Mouse (Mus musculus) lung, embryonic 14.5 days (tissue): ENCODE results near the gene Pyy. TPM values are rescaled to one million over a fixed set of nuclear protein-coding genes. Genes with fewer than 3 reads are reported as not detected.
A peak's percentile ranks its signal among the peaks of the same experiment; 100 is the strongest.

Experiments
- ATAC-seq: fragments of 200-750 bp; cut with Nextera tagmentation; 2 replicates; pipeline ENCODE4 v1.8.0; 2017; ENCODE audit warnings: mild to moderate bottlenecking, moderate TSS enrichment, moderate library complexity; ENCODE audit not compliant: insufficient read depth
- DNase-seq: peaks from one replicate; pipeline ENCODE4 v3.0.0-alpha.2; 2015
- H3K27ac ChIP-seq: fragments of 300-500 bp; sonication (generic); 2 replicates; pipeline ENCODE4 v1.5.1; 2014; ENCODE audit warnings: low read depth, mild to moderate bottlenecking, moderate library complexity
- H3K27me3 ChIP-seq: fragments of 300-500 bp; sonication (generic); 2 replicates; pipeline ENCODE4 v1.6.1; 2014; ENCODE audit warnings: low read length, control low read depth; ENCODE audit not compliant: insufficient read depth
- H3K36me3 ChIP-seq: fragments of 300-500 bp; sonication (generic); 2 replicates; pipeline ENCODE4 v1.6.1; 2014; ENCODE audit warnings: control low read depth; ENCODE audit not compliant: insufficient read depth
- H3K4me1 ChIP-seq: fragments of 300-500 bp; sonication (generic); 2 replicates; pipeline ENCODE4 v1.6.1; 2014; ENCODE audit warnings: antibody characterized with exemption, control low read depth; ENCODE audit not compliant: insufficient read depth
- H3K4me2 ChIP-seq: fragments of 300-500 bp; sonication (generic); 2 replicates; pipeline ENCODE4 v1.6.1; 2014; ENCODE audit warnings: mild to moderate bottlenecking
- H3K4me3 ChIP-seq: fragments of 300-500 bp; sonication (generic); 2 replicates; pipeline ENCODE4 v1.5.1; 2014; ENCODE audit warnings: low read depth, low read length
- H3K9ac ChIP-seq: fragments of 300-500 bp; sonication (generic); 2 replicates; pipeline ENCODE4 v1.6.1; 2014
- H3K9me3 ChIP-seq: fragments of 300-500 bp; sonication (generic); 2 replicates; pipeline ENCODE4 v1.6.1; 2016; ENCODE audit warnings: low read depth, low read length, control low read depth
- CTCF ChIP-seq: IDR thresholded peaks from 2 replicates; pipeline ENCODE4 v1.5.1; 2016; ENCODE audit warnings: antibody characterized with exemption, low read depth
- WGBS: fragments of 180-500 bp; shearing (Covaris S2); extraction: QIAGEN DNeasy Blood & Tissue Kit; methylation state at CpG from one replicate; pipeline ENCODE4 v1.1.7; 2014; 5-methylcytosine and 5-hydroxymethylcytosine counted together
- polyA plus RNA-seq: library from polyadenylated mRNA; unstranded; fragments of >200 nt; fragmentation: Nextera tagmentation; extraction: Ambion mirVana; gene quantifications from 2 replicates; pipeline ENCODE4 v1.2.1, GENCODE M21; 2014

Gene Pyy
- polyA plus RNA-seq, 1 experiment from 2014 or later, result not detected

DNA sequence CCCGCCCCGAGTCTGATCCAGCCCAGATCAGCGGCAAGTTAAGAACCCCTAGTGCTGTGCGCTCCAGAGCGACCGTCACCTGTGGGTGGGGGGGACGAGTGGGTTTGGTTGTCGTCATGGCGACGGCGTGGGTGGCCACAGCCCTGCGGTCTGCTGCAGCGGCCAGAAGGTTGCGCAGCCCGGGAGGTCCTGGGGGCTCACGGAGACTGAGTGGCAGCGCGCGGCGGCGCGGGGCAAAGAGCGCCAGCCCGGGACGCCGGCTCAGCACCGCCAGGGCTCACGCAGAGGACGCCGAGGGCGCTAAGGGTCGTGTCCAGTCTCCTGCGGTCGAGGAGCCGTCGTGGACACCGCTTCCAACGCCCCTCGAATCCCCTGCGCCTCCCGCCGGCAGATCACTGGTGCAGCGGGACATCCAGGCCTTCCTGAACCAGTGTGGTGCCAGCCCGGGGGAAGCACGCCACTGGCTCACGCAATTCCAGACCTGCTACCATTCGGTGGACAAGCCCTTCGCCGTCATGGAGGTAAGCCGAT lies 37.9 kb upstream of the Pyy start, which contains the start of gene Nags:
Nags (plus strand) TSS at position 43 of the 531 bp plus-strand sequence.
- Histone ChIP-seq H3K4me1 (peaks cover 4% of the 10 kb centered on the region; the same call in 1 of the 2 replicates), H3K4me2 (peak within 1 kb of the TSS; percentile 59), H3K4me3 (peak within 1 kb of the TSS; percentile 31), H3K9me3 (no peaks in the 10 kb centered on the region), H3K36me3 (no peaks in the 10 kb centered on the region), H3K27me3 (peaks cover 51% of the 10 kb centered on the region), H3K9ac (no peak within 1 kb of the TSS), H3K27ac (no peak within 1 kb of the TSS)
- DNase-seq (peak; percentile 25), ATAC-seq (peak; percentile 10; the same call in 1 of the 2 replicates)
- 1% methylated on average over 50 of the region's 50 CpGs for WGBS
- no peak for TF ChIP-seq CTCF

DNA sequence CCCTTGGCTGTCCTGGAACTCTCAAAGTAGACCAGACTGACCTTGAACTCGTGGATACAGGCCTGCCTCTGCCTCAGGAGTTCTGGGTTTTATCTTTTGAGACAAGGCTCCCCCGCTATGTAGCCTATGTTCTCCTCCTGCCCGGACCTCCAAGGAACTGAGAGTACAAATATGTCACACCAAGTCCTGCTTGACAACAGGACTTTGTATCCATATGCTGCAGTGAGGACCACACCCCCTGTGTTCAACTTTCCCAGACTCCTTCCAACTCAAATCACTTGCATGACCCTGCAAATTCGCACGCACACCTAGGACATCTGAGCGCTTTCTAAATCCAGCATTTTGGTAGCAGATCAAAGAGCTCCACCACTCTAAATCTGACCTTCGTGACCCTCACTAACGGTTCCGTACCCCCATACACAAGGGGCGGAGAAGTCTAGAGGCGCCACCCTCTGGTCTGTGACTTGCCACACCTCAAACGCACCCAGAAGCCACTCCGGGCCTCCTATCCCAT lies 37.4 kb upstream of the Pyy start:
- no peak for ATAC-seq
- peaks cover 4% of the 10 kb centered on the region; the same call in 1 of the 2 replicates for H3K4me1 ChIP-seq
- no peak overlapping the region for H3K27ac ChIP-seq
- H3K36me3 ChIP-seq, result no peaks in the 10 kb centered on the region
- peak overlapping the region; percentile 59 for H3K4me2 ChIP-seq
- 20% methylated on average over 13 of the region's 13 CpGs for WGBS
- TF ChIP-seq CTCF, result no peak
- H3K27me3 ChIP-seq, result peaks cover 51% of the 10 kb centered on the region
- H3K4me3 ChIP-seq, result peak overlapping the region; percentile 31
- no peaks in the 10 kb centered on the region for H3K9me3 ChIP-seq
- no peak overlapping the region for H3K9ac ChIP-seq
- DNase-seq, result no peak

DNA sequence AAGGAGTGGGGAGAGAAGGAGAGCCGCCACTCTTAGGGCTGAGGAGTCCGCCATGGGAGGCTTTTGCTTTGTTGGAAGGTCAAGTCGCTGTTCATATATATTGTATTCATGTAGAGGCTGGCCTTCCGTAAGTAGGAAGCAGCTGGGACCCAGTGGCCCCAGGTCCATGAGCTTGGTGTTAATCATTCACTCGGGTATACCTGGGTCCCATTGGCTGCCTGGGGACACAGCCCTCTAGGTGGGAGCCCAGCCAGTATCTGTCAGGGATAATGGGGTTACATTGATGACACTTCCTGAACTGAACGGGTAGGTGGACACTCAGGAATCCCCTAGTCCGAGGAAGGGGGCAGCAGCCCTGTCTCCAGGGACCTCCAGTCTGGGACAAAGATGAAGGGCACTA lies 34.7 kb upstream of the Pyy start:
- Histone ChIP-seq H3K4me3 (no peak overlapping the region), H3K9me3 (no peaks in the 10 kb centered on the region), H3K4me2 (no peak overlapping the region), H3K9ac (no peak overlapping the region), H3K36me3 (no peaks in the 10 kb centered on the region), H3K27ac (no peak overlapping the region), H3K4me1 (peaks cover 4% of the 10 kb centered on the region; the same call in 1 of the 2 replicates), H3K27me3 (peaks cover 31% of the 10 kb centered on the region)
- no peak for DNase-seq
- WGBS, result 48% methylated on average over 7 of the region's 7 CpGs
- no peak for ATAC-seq
- TF ChIP-seq CTCF, result no peak

DNA sequence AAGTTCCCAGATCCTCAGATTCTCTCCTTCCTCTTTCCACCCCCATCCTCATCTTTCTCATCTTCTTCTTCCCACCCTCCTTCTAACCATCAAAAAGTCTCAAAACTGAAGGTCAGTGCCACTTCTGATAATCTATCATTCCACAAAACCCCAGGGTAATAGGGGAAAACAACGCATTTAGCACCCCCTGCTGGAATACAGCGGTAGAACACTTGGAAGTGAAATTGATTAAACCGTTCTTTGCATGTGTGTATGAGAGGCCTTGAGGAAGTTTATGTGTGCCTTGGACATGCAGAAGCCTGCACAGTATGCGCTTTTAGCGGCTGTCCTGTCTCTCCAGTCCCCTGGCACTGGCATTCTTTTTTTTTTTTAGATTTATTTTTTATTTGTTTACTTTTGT lies 32.9 kb upstream of the Pyy start:
- peaks cover 13% of the 10 kb centered on the region for H3K27me3 ChIP-seq
- H3K9ac ChIP-seq, result no peak overlapping the region
- no peak overlapping the region for H3K27ac ChIP-seq
- H3K4me1 ChIP-seq, result no peaks in the 10 kb centered on the region
- no peak overlapping the region for H3K4me2 ChIP-seq
- TF ChIP-seq CTCF, result peak; percentile 86
- no peak overlapping the region for H3K4me3 ChIP-seq
- no peaks in the 10 kb centered on the region for H3K36me3 ChIP-seq
- DNase-seq, result peak; percentile 86
- WGBS, result 3% methylated on average over 5 of the region's 5 CpGs
- ATAC-seq, result no peak
- no peaks in the 10 kb centered on the region for H3K9me3 ChIP-seq

GRCm38 (mm10) chr11:102138447-102138740 lies 30.8 kb upstream of the Pyy start:
- under 1% methylated on average over 18 of the region's 18 CpGs for WGBS
- Histone ChIP-seq H3K27me3 (no peaks in the 10 kb centered on the region), H3K4me2 (peak overlapping the region; percentile 59), H3K27ac (no peak overlapping the region), H3K4me3 (peak overlapping the region; percentile 16; the same call in 1 of the 2 replicates), H3K9ac (peak overlapping the region; percentile 36), H3K36me3 (no peaks in the 10 kb centered on the region), H3K4me1 (no peaks in the 10 kb centered on the region), H3K9me3 (no peaks in the 10 kb centered on the region)
- no peak; the same call in 1 of the 2 replicates for ATAC-seq
- TF ChIP-seq CTCF, result peak; percentile 98
- DNase-seq, result peak; percentile 89

DNA sequence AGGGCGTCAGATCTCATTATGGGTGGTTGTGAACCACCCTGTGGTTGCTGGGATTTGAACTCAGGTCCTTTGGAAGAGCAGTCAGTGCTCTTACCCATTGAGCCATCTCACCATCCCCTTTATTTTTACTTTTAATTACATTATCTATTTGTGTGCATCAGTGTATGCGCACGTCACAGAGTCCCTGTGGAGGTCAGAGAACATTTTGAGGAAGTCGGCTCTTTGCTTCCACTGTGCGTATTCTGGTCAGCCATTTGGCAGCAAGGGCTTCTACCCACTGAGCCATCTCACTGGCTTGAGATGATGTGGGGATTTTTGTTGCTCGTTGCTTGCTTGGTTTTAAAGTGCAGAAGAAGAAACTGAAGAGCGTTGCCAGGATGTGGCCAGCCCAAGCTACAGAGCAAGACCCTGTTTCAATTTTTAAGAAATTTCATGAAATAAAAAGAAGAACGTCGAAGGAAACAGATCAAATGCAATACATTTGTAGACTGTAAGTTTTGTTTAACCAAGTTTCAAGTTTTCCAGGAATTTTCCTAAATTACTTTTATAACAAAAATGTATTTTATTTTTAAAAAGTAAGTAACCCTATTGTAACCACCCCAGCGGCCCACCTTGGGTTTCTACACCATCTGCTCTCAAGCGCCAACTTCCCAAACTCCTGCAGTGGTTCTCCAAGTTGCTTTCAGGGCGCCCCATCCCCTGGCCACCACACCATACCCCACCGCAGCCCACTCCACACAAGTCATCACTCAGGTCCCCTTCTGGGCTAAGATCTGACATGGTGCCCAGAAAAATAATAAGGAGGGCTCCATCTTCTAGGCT lies 30.2 kb upstream of the Pyy start:
- 0 out of 2 replicates have a peak, but pooled peaks have one; percentile 5 for TF ChIP-seq CTCF

GRCm38 (mm10) chr11:102134516-102134915 lies 26.9 kb upstream of the Pyy start:
- Histone ChIP-seq H3K4me2 (no peak overlapping the region), H3K4me1 (no peaks in the 10 kb centered on the region), H3K9me3 (no peaks in the 10 kb centered on the region), H3K9ac (no peak overlapping the region), H3K36me3 (no peaks in the 10 kb centered on the region), H3K4me3 (no peak overlapping the region), H3K27me3 (no peaks in the 10 kb centered on the region), H3K27ac (no peak overlapping the region)
- TF ChIP-seq CTCF, result no peak
- DNase-seq (no peak), ATAC-seq (no peak)
- 24% methylated on average over 4 of the region's 4 CpGs for WGBS

More for the DNA sequence above, 30.2 kb upstream of the Pyy start:
- H3K4me1 ChIP-seq, result no peaks in the 10 kb centered on the region
- no peaks in the 10 kb centered on the region for H3K27me3 ChIP-seq
- peak overlapping the region; percentile 16; the same call in 1 of the 2 replicates for H3K4me3 ChIP-seq
- H3K4me2 ChIP-seq, result peak overlapping the region; percentile 59
- no peak overlapping the region for H3K27ac ChIP-seq
- WGBS, result 34% methylated on average over 13 of the region's 13 CpGs
- ATAC-seq (no peak; the same call in 1 of the 2 replicates), DNase-seq (no peak)
- H3K36me3 ChIP-seq, result no peaks in the 10 kb centered on the region
- H3K9ac ChIP-seq, result peak overlapping the region; percentile 36
- no peaks in the 10 kb centered on the region for H3K9me3 ChIP-seq
